Mouse (Mus musculus) retina, postnatal 1 day (tissue): ENCODE results near the gene Tcp10a.
"Not testable (repeated sequence)": the region's sequence is repeated elsewhere in the genome, so short reads cannot be mapped to it uniquely, and the experiment has no call there.

Source experiments
- DNase-seq: peaks from one replicate; pipeline ENCODE4 v3.0.0-alpha.2; 2012

The Tcp10a gene

DNA sequence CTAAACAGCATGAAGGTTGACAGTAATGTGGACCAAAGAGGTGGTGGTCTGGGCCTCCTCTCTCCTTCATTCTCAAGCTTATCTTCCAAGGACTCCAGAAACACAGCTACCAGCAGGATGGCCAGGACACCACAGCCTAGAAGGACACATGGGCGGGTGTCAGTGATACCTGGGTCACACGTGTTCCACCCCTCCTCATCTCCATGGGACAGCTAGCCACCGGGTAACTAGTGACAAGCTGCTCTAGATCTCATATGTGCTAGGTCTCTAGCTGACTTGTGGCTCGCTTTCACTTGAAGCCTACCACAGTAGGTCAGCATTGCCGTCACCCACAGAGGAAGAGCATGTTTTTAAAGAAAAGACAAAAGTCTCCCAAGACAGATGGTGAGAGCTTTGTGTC, 47.4 kb downstream of the Tcp10a start, which contains the start of gene Gm49630:
TSS of gene Gm49630 (minus strand) at position 101 of the 400 bp plus-strand sequence.
- DNase-seq = not testable (repeated sequence)

DNA sequence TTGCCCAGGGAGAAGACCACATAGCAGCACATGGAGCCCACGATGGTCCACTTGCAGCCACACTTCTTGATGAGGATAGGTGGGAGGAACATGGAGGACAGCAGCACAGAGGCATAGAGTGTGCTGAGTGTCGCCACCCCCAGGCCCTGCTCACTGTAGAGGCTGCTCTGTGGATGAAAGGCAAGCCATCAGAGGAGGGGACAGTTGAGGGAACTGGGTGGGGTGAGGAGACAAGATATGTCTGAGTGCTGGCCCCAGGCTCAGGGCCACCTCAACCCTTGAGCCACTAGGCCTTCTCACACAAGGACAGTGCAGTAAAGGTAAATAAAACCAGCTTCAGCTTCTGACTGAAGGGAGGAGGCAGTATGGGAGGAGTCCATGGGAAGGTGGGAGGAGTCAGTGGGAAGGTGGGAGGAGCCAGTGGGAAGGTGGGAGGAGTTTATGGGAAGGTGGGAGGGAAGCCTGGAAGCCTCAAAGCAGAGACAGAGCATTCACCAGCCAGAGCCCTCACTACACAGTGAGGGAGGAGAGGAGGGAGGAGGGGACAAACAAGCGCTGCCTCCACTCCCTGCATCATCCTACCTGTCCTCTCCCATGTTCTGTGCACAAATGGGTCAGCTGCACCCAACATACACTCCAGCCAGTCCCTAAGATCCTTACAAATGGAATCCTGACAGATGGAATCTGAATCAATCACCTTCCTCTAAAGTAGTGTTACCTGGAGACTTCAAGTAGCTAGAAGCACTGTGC, 52.7 kb downstream of the Tcp10a start:
- DNase-seq = not testable (repeated sequence)

DNA sequence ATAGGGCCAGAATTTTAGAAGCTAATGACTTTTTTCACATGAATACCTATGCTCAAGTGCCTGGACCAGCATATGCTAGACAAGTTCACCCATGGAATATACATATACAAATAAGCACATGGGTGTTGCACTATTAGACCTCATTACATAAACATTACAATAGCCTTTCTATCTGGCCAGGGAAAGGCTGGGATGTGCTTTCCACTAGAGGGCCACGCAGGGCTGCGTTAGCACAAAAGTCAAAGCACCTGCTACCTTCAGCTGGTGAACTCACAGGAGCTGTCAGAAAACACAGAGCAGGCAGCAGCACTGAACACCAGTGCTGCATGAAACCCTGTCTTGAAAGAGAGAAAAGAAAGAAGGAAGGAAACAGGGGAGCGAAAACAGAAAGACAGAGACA, 53.5 kb downstream of the Tcp10a start:
- DNase-seq = not testable (repeated sequence)

DNA sequence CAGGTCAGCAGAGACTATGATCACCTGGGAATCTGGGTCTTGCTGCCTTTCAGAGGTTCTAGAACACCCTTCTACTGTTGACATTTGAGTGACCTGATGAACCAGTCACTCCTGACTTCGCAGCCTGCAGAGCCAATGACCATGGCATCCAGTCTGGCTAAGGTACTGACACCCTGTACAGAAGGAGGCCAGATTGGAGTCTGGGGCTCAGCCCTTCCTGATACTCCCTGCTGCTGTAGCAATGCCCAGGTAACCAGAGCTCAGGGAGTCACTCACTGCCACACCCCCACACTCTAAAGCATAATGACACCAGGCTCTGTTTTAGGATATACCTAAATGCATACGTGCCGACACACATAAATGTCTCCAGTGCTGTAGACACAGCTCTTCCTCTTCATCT, 58.3 kb downstream of the Tcp10a start:
- not testable (repeated sequence) for DNase-seq

DNA sequence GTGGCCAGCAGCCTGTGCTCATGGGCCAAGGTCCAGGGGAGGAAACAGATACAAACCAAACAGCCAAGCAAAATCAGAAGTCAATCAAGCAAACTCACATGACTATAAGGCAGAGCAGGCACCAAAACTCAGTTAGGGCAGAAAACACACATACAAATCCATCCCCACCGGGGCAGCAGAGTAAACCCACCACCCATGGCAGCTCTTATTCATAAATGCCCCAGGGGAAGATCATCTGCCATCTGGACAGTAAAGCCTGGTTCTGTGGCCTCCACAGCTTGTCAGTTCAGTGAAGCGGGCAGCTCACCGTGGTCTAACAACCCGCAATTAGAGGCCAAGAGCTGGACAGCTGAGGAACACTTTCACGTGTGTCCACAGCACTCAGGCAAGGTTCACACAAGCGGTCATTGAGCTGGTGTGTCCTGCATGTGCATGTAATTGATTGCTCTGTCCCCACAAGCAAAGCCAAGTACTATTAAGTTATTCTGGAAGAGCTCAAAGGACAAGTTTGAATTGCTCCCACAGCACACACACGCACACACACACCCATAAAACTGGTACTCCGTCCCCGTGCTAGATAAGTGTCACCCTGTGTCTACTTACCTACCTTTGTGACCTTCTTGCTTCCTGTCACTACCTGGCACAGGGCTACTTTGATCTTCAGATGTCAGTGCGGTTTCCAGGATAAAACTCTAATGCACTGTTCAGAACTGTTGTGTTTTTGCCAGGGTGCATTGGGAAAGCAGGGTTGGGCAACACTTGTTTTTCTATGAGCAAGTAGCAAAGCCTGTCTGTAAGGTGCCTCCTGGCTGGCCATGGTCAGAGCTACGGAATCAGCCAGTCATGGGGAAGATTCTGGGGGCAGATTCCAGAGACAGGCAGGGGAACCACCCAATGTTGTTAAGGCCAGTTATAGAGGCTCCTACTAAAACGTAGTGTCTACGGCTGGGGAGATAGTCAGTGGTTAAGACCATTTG, 59.0 kb downstream of the Tcp10a start:
- DNase-seq = not testable (repeated sequence)

DNA sequence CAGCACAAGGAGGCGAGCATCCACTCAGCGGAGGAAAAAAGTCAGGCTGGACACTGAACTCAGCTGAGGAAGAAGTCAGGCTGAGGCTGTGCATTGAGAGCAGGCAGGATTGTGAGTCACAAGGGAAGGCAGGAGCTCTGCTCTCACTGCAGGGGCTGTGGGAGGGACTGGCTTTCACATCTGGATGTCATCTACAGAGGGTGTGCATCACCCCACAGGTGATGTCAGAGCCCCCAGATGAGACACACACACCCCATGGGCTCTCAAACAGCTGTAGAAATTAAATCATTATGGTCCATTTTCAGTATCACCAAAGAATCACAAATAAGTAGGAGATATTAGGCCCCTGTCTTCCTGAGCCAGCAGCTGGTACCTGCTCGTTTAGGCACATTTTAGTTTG, 60.9 kb downstream of the Tcp10a start, which contains the start of gene Unc93a2:
TSS of gene Unc93a2 (minus strand) at position 101 of the 400 bp plus-strand sequence.
- not testable (repeated sequence) for DNase-seq

DNA sequence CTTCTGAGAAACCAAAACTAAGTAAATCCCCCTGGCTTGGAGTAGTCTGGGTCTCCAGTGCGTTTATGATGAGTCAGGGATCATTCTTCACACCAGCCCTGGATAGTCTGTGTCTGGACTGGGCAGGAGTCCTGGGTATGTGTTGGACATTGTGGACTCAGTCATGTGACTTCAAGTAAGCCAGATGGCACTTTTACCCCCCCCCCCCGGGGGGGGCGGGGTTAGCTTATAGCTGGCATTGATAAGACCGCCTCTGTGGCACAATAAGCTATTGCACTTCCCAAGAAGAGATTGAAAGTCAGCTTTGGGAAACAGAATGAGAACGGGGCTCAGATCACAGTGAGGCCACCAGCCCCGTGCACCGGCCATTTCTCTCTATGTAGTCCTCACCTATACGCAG, 61.6 kb downstream of the Tcp10a start:
- DNase-seq = peak; percentile 58

DNA sequence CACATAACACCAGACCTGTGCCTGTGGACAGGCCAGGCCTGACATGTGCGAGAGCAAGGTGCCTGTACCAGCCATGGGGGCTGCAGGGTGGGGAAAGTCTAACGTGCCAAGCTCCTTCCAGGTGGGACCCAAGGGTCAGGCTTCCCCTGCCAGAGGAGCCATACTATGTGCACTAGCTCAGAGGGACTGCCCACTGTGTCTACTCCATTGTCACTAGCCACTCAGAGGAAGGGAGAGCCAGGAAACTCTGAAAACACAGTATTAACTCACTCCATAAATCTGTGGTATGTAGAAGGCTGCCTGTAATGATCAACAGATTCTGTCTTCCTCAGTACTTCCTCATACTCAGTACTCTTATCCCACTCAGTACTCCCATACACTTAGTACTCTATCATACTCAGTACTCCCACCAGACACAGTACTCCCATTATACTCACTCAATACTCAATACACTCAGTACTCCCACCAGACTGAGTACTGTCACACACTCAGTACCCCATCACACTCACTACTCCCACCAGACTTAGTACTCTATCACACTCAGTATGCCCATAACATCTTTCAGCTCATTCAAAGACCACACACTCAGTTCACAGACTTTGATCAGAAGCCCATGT, 64.0 kb downstream of the Tcp10a start:
- DNase-seq = not testable (repeated sequence)

DNA sequence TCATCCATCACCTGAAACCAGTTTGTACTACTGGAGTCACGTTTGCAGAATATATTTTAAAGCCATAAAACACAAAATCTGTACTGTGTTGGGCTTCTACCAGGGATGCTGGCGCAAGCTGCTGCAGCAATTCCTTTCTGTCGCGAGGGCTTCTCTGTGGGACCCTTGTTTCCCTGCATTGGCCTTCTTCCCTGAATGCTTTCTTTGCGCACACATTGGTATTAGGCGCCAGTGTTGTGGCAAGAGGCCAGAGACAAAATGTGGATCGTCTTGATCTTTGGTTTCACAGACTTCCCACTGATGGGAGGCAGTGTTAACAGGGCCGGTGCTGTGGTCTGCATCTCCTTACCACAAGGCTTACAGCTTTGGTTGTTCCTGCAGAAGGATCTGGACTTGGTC, 64.5 kb downstream of the Tcp10a start:
- not testable (repeated sequence) for DNase-seq

DNA sequence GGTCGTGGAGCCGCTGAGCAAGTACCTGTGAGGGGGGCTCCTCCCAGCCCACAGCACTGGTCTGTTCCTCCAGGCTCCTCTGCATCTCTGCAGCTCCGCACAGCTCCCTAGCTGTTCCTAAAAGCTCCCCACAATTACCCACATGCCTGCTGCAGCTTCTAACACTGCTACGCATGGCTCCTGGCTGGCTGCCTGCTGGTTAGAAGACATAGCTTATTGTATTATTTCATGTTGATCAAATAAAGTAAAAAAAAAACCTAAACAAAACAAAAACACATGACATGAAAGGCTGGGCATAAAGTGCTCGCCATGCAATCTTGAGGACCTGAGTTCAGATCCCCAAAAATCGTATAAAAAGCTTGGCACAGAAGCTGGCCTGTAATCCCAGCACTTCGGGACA, 65.5 kb downstream of the Tcp10a start:
- DNase-seq = not testable (repeated sequence)

DNA sequence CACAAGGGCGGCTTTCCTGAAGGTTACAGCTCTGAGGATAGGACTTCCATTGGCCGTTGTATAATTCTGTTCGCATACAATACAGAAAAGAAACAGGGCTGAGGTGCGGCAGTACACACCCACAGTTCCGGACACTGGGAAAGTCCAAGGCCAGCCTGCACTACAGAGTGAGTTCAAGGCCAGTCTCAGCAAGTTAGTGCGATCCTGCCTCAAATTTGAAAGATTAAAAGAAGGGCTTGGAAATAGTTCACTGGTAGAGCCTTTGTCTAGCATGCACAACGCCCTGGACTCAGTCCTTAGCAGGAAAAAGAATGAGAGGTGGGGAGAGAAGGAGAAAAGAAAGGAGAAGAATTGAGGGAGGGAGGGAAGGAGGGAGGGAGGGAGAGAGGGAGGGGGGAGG, 70.7 kb downstream of the Tcp10a start:
- not testable (repeated sequence) for DNase-seq
